Mouse (Mus musculus) kidney, postnatal 14 days (tissue): ENCODE data around the gene Gm48552.
A peak's percentile ranks its signal among the peaks of the same experiment; 100 is the strongest.

ENCODE experiments used
- DNase-seq: peaks from one replicate; pipeline ENCODE4 v3.0.0; 2022; ENCODE audit warnings: mixed read lengths

Gene Gm48552

DNA sequence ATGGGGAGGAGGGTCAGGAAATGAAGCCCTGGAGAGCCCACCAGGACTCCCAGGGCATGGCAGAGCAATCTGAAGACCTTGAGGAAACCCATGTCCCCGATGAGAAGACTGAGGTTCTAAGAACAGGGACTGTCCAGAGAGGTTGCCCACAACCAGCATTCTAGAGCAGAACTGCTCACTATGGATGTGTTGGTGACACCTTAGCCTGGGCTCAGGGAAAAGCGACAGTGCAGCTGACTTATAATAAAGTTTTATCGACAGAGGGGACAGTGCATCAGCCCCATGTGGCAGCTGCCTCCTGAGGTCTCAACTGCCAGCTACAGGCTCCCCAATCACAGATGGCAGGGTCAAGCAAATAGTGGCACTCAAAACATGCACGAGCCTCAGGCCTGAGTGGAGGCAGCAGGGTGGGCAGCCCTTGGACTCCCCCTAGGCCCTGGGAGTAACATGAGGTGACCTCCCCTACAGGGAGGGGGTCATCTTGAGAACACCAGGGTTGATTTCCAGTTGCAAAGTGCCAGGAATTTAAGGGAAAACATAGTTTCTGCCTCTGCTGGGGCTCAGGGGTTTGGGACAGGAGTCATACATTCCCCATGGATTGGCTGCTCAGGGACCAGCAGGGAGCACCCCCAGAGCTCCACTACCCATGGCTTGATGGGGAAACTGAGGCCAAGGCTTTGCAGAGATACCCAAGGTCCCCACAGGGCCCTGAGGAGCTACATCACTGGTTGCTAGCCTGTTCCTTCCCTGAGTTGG is 32.4 kb downstream of the Gm48552 start:
- DNase-seq: no peak

- DNase-seq: peak; percentile 9
These were observed 32.9 kb downstream of the Gm48552 start for GRCm38 (mm10) chr10:81421797-81422100.

- DNase-seq: no peak
These were observed 33.4 kb downstream of the Gm48552 start for GRCm38 (mm10) chr10:81422191-81422590.

DNA sequence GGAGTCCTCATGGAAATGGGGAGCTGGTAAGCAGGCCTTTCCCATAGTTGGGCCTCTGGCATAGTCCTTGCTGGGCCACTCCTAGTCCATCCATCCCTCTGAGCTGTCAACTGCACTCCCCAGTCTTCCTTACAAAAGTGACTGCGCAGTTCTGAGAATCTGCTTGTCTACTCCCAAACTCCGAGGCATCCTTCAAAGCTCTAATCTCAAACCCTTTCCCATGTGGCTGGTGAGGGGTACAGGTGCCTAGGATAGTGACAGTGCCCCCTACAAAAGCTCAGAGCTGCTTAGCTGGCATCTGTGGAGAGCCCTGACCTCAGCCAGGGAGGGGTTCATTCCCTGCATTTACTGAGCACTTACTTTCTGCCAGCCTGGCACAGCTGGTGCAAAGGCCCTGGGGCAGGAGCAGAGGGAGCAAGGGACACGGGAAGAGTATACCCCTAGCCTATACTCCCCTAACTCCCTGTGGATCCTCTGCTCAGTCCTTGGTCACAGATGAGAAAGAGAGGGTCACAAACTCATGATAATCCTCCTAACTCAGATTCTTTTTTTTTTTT is 33.9 kb downstream of the Gm48552 start:
- DNase-seq: no peak

DNA sequence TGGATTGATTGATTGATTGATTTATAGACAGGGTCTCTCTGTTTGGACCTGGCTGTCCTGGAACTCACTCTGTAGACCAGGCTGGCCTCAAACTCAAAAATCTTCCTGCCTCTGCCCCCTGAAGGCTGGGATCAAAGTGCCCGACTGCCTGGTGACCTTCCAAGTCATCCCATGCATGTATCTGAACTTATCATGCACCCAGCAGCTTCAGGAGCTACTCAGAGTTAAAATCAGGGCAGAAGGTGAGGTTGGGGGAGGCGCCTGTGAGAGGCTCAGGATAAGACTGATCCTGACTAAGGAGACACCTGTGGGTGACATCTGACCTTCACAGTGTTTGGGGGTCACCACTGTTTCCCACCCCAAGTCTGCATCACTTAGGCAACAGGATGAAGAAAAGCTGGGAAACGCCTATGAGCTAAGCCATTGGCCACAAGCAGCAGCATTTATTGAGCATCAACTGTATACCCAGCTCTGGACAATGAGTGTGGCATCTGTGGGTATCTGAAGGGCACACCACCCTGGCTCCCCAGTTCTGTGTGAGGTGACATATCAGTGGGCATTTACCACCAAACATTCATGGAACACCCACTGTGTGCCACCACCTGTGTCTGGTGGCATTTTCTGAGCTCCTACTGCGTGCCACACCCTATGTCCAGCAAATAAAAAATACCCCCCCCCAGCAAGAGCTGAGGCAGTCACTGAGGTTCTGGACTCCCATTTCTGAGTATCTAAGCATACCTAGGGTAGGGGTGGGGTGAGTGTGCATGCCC is 34.9 kb downstream of the Gm48552 start:
- DNase-seq: peak; percentile 7

GRCm38 (mm10) chr10:81424246-81425051 is 35.6 kb downstream of the Gm48552 start:
- DNase-seq: peak; percentile 82

DNA sequence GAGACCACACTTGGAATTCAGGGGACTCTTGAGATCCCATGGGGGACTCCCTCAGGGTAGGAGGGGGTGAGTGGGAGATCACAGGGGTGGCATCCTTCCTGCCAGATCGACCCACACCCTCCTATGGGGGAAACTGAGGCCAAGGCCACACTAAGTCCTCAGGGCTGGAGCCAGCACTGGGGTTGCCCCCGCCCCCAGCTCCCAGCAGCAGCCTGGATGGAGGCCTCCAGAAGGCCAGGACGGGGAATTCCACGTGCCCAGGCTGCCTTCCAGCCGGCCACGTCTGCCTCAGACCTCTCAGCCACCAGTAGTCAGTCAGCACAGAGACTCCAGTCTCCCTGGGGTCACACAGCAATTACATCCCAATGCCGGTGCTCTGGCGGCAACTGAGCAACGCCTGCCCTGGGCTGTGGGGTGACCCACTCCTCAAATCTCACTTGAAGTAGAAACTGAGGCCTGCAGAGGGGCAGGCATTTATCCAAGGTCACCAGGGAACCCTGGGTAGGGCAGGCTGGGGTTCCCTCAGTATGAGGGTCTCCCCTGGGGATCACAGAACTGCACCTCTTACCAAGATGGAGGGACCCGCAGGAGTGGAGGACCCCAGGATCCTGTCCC is 36.5 kb downstream of the Gm48552 start:
- DNase-seq: peak; percentile 56

DNA sequence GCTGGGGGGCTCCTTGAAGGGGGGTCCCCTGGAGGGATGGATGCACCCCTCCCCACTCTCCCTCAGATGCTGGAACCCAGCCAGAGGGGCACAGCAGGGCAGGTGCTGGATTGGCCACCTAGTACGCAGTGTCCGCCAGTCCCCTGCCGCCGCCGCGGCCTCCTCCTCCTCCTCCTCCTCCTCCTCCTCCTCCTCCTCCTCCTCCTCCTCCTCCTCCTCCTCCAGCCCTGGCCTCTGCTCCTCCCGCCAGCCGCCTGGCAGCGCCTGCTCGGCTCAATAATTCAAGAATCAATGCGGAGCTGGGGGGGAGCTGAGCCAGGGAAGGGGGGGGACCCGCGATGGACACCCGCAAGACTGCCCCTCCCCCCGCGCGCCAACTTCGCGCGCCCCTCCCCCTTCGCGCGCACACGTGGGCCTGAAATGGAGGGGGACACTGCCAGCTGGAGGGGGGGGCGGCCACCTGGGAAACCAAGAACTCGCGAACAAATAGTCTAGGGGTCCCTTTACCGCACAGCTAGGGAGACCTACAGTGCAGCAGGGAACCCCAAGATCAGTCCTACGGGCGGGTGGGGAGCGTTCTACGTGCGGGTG is 37.4 kb downstream of the Gm48552 start:
- DNase-seq: peak; percentile 41

- DNase-seq: peak; percentile 82
These were observed 38.1 kb downstream of the Gm48552 start for GRCm38 (mm10) chr10:81426897-81427296.

GRCm38 (mm10) chr10:81427327-81427726 is 38.5 kb downstream of the Gm48552 start:
- no peak for DNase-seq

- DNase-seq: peak; percentile 13
These were observed 39.1 kb downstream of the Gm48552 start for GRCm38 (mm10) chr10:81427804-81428506.

DNA sequence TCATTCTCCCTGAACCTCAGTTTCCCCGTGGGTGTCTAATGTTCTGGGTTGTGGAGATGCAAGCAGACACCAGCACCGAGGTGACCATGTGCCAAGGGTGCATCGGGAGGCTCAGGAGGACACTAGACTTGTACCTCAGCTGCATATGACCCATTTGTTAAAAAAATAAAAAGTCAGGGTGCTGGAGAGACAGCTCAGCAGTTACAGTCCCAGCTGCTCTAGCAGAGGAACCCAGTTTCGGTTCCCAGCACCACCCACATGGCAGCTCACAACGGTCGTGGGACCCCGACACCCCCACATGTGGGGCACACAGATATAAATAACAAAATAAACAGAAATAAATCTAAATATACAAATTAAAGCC is 39.7 kb downstream of the Gm48552 start:
- peak; percentile 2 for DNase-seq

GRCm38 (mm10) chr10:81429092-81429491 is 40.3 kb downstream of the Gm48552 start:
- DNase-seq: peak; percentile 6

DNA sequence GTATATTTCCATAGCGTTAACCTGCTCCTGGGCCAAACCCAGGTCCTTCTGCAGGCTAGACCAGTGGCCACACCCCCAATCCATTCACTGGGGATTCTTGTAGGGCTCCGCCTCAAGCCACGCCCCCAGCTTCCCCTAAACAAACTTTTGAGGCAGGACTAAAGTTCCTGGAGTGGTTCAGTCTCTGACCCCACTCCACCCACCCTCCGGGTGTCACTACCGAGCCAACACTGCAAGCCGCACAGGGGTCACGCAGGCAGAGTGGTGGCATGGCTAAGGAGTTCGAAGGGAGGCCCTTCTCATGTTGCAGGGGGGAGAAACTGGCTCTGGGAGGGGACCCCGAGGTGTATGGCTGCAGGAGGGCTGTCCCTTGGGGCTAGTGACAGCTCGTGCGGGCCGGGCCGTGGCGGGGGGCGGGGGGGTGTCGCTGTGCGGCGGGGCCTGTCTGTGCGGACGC is 40.8 kb downstream of the Gm48552 start:
- peak; percentile 95 for DNase-seq

- DNase-seq: peak; percentile 91
These were observed 41.5 kb downstream of the Gm48552 start for GRCm38 (mm10) chr10:81430141-81430830.

GRCm38 (mm10) chr10:81430831-81431525 is 42.2 kb downstream of the Gm48552 start:
- DNase-seq: peak; percentile 82

GRCm38 (mm10) chr10:81431526-81432168 is 42.8 kb downstream of the Gm48552 start:
- peak; percentile 89 for DNase-seq

- DNase-seq: peak; percentile 26
These were observed 43.5 kb downstream of the Gm48552 start for GRCm38 (mm10) chr10:81432169-81432867.

- peak; percentile 97 for DNase-seq
These were observed 44.1 kb downstream of the Gm48552 start for GRCm38 (mm10) chr10:81432868-81433262.
